Mouse (Mus musculus) left cerebral cortex, adult 18-20 months (tissue): ENCODE data around the gene Rhox4d. TPM values are rescaled to one million over a fixed set of nuclear protein-coding genes. Genes with fewer than 3 reads are reported as not detected.
"Not testable (repeated sequence)": the region's sequence is repeated elsewhere in the genome, so short reads cannot be mapped to it uniquely, and the experiment has no call there.

Experiments used
- DNase-seq, 2 experiments: peaks; one replicate each; pipeline ENCODE4 v3.0.0; 2021 to 2022; ENCODE audit warnings: low spot score in 2 of 2, mixed read lengths in 1 of 2
- long read RNA-seq, 2 experiments: library from polyadenylated mRNA; stranded (forward); transcript quantifications; one replicate each; pipeline ENCODE4 v2.0.0; 2021
- total RNA-seq, 2 experiments: library from RNA; stranded (reverse); gene quantifications; 2 replicates each; pipeline ENCODE4 v1.2.3; 2021

Gene Rhox4d
- not detected for total RNA-seq
- long read RNA-seq, experiment 1 = 0 reads
- long read RNA-seq, experiment 2 = 0 reads

GRCm38 (mm10) chrX:37514059-37514458 is at the start of gene Rhox4d:
Rhox4d (plus strand) TSS chrX:37514359.
- DNase-seq = not testable (repeated sequence)

GRCm38 (mm10) chrX:37480037-37480436 is 34.1 kb upstream of the Rhox4d start, which contains the start of gene Rhox4c:
Rhox4c (plus strand) TSS chrX:37480337.
- not testable (repeated sequence) for DNase-seq

GRCm38 (mm10) chrX:37530152-37530551 is 16.0 kb downstream of the Rhox4d start, which contains the start of gene Rhox2e:
Rhox2e (plus strand) TSS chrX:37530452.
- not testable (repeated sequence) for DNase-seq

GRCm38 (mm10) chrX:37541719-37542118 is 27.6 kb downstream of the Rhox4d start, which contains the start of gene Rhox3e:
Rhox3e (plus strand) TSS chrX:37542019.
- DNase-seq = not testable (repeated sequence)

- DNase-seq = not testable (repeated sequence)
Observed at GRCm38 (mm10) chrX:37557112-37557511, 43.0 kb downstream of the Rhox4d start, which contains the start of gene Rhox4e. Rhox4e (plus strand) TSS chrX:37557412.

Other genes with a start within 250 kb of the Rhox4d start
- not detected for gene Rhox4a, start 249.0 kb upstream of the Rhox4d start, total RNA-seq
- not detected for gene Rhox3a2, start 134.3 kb upstream of the Rhox4d start, total RNA-seq
- not detected for gene Rhox4a2, start 123.5 kb upstream of the Rhox4d start, total RNA-seq
- not detected for gene Rhox2b, start 102.3 kb upstream of the Rhox4d start, total RNA-seq
- not detected for gene Rhox4b, start 81.9 kb upstream of the Rhox4d start, total RNA-seq
- gene Rhox2c, start 60.7 kb upstream of the Rhox4d start, total RNA-seq = not detected
- not detected for gene Rhox3c, start 55.8 kb upstream of the Rhox4d start, total RNA-seq
- gene Rhox4c, start 34.0 kb upstream of the Rhox4d start, total RNA-seq = not detected
- gene Rhox2d, start 20.9 kb upstream of the Rhox4d start, total RNA-seq = not detected
- not detected for gene Rhox2e, start 16.1 kb downstream of the Rhox4d start, total RNA-seq
- gene Rhox3e, start 27.7 kb downstream of the Rhox4d start, total RNA-seq = not detected
- not detected for gene Rhox4e, start 43.1 kb downstream of the Rhox4d start, total RNA-seq
- gene Rhox2f, start 57.0 kb downstream of the Rhox4d start, total RNA-seq = not detected
- not detected for gene Rhox3f, start 66.6 kb downstream of the Rhox4d start, total RNA-seq
- not detected for gene Rhox4f, start 93.3 kb downstream of the Rhox4d start, total RNA-seq
- not detected for gene Rhox3g, start 114.3 kb downstream of the Rhox4d start, total RNA-seq
- not detected for gene Rhox2g, start 129.1 kb downstream of the Rhox4d start, total RNA-seq
- gene Rhox4g, start 137.0 kb downstream of the Rhox4d start, total RNA-seq = not detected
- not detected for gene Rhox3h, start 154.4 kb downstream of the Rhox4d start, total RNA-seq
- not detected for gene Rhox2h, start 158.9 kb downstream of the Rhox4d start, total RNA-seq